Mouse (Mus musculus) kidney, postnatal 14 days (tissue): ENCODE data around the gene Kif15.

ENCODE experiments used
- DNase-seq: peaks from one replicate; pipeline ENCODE4 v3.0.0; 2022; ENCODE audit warnings: mixed read lengths

The Kif15 gene

DNA sequence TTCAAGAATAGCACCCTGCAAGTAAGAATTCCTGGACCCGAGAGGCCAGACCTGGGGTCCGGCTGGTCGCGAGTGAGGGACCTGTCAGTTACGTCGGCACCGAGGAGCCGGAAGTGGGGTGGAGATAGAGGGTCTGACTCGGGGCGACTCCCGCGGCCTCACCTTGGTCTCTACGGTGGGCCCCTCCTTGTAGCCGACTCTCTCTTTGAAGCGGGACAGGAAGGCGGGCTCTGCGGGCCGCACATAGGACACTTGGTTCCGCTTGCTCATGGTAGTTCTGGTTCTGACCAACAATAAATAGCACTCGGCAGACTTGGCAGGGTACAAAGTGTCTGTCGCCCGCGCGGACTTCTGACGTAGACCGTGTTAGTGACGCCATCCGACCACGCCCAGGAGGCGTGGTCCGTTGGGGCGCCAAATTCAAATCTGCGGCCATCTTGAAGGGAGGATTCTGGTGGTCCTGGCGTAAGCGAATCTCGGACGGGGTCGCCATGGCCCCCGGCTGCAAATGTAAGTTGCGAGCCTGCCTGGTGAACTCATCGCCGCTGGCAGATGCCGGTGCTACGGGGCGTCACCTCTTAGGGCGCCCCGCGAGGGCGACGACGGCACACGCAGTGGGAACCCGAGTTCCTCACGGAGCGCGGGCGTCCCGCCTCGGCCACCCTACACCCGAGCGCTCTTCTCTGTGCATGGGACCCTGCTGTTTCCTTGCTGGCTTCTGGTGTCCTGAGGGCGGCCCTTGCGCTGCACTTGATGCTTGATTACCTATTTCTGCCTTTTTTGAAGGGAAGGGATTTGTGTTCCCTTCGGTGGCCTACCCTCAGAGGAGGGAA, at the start of gene Kif15, which contains the start of gene 1110059G10Rik:
TSS of gene Kif15 (plus strand) at position 404 of the 833 bp plus-strand sequence.
TSS of gene 1110059G10Rik (minus strand) at position 358 of the 833 bp plus-strand sequence.
- peak; percentile 94 for DNase-seq

DNA sequence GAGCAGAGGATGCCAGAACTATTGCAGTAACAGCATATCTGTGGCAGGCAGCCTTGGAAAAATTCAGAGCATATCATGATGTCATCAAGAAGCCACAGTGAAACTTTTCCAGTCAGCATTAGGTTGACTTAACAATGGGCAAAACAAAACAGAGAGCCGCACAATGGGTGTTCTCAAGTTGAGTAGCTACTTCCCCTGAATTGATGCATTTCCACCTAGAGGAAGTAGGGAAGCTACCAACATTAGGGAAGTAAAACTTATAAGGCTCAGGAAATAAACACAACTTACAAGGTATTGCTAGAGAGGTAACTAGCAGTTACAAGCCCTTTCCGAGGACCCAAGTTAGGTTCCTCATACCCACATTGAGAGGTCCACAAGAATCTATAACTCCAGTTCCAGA, 49.8 kb upstream of the Kif15 start:
- no peak for DNase-seq

DNA sequence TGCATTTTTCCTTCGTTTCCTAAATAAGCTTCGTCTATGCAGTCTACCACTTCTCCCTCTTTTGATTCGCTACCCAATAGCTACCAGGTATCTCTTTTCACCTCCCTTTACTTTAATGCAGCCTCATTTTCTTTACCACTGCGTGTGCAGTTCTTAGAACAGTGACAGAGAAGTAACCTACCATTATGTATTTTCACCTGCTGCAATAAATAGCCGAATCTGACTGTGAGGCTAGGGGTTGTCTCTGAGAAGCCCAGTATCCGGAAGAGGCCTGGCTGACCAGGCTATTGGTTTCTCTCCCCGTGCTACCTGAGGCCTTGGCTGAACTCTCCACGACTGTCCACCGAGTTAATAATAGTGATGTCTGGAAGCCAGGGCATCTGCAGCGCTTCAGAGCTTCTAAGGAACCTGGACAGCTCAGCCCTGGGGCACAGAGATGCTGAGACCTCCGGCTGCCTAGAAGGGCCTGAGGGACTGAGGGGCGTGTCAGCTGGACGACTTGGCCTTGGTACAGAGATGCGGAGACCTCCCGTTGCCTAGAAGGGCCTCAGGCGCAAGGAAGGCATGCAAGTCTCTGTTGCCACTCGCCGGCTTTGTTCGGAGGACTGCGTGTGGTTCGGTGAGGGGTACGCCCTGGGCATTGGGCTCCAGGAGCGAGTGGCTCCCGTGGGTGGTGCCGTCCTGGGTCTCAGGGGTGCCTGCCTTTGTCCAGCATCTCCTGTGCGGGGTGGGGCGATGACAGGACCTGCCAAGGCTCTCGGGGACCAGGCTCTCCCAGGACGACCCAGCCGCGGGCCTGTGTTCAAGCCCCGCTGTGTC, 47.9 kb upstream of the Kif15 start:
- peak; percentile 71 for DNase-seq

DNA sequence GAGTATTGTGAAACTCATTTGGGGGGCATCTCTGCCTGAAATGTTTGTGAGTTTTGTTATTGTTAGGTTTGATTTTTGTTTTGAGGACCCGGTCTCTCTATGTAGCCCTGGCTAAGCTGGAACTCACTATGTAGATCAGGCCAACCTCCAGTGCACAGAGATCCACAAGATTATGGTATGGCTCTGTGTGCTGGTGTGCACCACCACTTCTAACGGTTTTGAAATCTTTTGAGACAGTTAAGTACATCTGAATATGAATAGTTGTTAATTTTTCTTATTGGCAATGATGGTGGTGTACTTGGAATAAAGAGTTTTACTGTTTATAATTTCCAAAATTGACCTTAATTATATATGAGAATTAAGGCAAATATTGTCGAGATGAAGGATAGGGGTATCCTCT, 28.4 kb upstream of the Kif15 start:
- no peak for DNase-seq

DNA sequence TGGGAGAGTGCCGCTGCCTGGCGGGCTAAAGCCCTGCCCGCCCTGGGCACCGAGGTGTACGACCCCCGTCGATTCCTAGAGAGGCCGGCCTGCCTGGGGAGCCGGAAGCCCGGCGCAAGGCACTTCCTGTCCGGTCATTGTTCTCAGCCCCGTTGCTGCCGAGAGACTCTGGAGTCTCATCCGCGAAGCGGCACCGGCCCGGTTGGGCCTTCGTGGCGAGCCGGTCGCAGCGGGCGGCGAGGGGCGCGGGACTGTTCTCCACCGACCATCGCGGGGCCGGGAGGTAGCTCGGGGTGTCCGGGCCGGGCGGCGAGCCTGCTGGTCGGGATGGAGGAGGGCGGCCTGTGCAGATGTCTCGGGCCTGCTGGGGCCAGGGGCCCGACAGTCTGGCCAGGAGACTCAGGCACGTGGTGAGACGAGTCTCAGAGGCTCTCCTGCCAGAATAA, 27.9 kb upstream of the Kif15 start, which contains the start of gene Zfp105:
TSS of gene Zfp105 (plus strand) at position 137 of the 446 bp plus-strand sequence.
- DNase-seq, result peak; percentile 80

DNA sequence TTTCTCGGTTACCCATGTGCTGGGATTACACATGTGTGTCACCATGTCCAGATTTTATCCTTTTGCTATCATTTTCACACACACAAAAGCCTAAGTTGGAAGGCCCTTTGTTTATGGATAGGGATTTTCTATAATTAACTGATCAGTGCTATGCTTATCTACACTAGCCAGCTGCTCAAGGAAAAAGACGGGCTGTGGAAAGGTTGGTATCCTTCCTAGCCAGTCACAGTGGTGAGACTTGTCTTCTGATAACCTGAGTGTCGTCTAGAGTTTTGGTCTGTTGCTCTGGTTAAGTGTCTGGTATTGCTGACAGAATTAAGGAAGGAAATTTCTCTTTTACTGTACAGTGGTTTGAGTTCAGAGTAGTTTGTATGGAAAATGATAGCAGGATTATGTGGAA, 21.9 kb upstream of the Kif15 start:
- no peak for DNase-seq

DNA sequence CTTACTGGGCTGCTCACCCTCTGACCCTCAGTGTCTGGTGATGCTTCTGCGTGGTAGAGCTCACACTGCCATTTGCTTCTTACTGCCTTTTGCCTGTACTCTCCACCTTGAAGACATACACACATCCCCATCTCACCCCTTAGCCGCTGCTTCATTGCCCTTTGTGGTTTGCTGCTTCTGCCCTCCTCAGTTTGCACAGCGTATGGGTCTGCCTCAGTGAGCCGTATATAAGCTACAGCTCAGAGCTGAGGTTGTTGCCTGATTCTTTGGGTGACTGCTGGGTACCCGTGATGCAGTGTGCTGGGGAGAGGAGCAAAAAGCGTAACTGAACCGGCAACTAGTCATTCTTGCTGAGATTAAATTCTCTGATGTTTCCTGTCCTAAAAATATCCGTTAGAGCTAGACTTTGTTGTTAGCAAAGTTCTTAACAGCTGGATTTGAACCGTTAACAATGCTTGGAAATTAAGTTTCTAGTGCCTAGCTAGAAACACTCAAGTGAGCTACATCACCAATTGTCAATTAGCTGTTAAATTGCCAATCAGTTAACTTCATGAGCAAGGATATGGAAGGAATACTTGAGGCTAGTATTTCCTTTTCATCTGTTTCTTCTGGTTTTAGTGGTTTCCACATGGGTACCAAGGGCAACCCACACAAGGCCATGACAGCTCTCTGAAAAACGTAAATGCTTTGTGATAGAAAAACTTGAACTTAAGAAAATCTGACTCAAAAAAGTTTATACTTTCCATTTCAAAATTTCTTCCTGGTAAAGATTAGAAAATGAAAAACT, 47.8 kb downstream of the Kif15 start:
- DNase-seq, result no peak

DNA sequence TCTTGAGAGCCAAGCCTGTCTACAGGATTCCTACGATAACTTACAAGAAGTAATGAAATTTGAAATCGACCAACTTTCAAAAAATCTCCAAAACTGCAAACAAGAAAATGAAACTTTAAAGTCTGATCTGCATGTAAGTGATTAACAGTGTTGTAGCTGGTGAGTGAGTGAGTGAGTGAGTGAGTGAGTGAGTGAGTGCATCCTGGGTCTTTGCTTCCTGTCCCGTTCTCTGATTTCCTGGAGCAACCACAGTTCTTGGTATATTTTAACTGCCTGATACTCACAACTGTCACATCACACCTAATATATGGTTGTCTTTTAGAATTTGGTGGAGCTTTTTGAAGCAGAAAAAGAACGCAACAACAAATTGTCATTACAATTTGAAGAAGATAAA, 48.3 kb downstream of the Kif15 start:
- DNase-seq, result no peak

DNA sequence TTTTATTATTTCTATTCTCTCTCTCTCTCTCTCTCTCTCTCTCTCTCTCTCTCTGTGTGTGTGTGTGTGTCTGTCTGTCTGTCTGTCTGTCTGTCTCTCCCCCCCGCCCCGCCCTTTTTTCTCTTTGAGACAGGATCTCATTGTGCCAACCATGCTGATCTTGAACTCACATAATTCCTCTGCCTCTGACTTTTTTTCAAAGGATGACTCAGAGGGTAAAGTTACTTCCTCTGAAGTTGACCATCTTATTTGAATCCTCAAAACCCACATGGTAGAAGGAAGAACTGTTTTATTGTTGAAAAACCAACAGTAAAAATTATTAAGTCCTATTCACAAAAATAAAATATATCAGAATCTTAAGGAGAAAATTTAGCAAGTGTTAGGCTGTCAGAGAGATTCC, 53.9 kb downstream of the Kif15 start:
- DNase-seq, result no peak

DNA sequence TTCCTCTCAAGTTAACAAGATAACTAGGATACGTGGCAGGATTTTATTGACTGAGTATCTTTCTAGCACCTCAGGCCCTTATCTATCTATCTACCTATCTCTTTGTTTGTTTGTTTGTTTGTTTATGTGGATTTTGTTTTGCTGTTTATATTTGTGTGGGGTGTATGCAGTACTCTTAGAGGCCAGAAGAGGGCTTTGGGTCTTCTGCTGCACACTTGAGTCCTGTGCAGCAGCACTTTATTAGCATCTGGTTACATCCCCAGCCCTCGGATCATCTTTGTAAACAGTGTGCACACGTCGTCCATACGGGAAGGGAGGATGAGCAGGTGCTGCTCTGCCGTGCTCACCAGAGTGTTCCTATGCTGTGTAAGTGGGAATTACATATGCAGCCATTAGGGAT, 55.2 kb downstream of the Kif15 start:
- DNase-seq, result peak; percentile 4

DNA sequence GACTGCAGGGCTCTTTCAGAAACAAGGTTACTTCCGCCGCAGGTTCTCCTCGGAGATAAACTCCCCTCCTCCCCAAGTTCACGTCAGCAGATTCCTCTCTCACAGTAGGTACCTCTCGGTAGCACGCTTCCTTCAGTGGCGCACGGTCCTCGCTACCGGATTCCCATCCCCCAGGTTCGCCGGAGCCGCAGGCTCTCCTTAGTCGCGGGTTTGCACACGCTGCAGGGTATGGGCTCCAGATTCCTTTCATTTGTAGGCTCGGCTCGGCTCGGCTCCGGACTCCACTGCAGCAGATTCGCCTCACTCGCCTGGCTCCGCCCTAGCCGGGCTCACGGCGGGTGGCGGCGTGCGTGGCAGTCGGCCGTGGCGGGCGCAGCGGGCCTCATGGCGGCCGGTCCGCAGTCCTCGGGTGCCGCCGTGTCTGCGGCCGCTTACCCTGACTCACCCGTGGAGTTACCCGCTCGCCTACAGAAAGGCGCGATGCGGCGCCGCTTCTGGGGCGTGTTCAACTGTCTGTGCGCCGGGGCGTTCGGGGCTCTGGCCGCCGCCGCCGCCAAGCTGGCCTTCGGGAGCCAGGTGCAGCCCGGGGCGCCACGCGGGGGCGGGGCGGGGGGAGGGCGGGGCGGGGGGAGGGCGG, 70.3 kb downstream of the Kif15 start, which contains the start of gene Tmem42:
TSS of gene Tmem42 (plus strand) at position 332 of the 637 bp plus-strand sequence.
- peak; percentile 93 for DNase-seq

DNA sequence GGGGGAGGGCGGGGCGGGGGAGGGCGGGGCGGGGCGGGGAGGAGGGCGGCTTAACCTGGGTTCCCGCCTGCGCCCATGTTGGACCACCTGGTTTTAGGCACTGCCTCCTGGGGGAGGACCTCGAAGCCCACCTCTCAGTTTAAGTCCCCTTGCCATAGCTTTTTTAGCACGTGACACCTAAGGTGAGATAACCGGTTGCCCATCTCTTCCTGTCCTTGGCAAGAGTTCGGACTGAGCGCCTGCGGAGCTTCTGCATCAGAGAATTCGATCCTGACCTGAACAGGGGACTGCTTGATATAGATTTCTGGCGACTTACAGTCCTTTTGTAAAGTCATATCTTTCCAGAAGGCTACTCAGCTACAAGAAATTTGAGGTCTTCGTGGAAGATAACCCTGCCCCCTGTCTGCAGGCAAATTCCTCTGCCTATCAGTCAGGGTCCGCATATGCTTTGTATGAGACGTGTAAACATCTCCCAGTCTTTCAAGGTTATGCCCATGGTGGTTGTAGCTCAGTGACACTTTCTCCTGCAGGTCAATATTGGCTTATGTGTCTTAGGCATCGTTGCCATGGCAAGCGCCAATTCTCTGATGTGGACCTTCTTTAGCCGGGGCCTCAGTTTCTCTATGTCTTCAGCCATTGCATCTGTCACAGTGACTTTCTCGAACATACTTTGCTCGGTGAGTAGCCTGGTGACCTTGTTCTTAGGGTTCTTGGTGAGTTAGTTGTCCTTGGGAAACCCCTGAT, 71.0 kb downstream of the Kif15 start:
- DNase-seq, result no peak

DNA sequence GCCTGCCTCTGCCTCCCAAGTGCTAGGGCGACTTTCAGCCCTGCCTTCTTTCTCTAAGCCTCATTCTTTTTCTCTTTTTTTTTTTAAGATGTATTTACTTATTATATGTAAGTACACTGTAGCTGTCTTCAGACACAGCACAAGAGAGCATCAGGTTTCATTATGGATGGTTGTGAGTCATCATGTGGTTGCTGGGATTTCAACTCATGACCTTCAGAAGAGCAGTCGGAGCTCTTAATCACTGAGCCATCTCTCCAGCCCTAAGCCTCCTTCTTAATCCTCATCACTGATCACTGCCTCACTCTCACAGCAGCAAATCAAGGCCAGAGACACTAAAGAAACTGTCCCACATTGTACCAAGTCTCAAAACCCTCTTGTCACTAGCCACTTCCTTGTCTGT, 73.4 kb downstream of the Kif15 start:
- DNase-seq, result no peak

DNA sequence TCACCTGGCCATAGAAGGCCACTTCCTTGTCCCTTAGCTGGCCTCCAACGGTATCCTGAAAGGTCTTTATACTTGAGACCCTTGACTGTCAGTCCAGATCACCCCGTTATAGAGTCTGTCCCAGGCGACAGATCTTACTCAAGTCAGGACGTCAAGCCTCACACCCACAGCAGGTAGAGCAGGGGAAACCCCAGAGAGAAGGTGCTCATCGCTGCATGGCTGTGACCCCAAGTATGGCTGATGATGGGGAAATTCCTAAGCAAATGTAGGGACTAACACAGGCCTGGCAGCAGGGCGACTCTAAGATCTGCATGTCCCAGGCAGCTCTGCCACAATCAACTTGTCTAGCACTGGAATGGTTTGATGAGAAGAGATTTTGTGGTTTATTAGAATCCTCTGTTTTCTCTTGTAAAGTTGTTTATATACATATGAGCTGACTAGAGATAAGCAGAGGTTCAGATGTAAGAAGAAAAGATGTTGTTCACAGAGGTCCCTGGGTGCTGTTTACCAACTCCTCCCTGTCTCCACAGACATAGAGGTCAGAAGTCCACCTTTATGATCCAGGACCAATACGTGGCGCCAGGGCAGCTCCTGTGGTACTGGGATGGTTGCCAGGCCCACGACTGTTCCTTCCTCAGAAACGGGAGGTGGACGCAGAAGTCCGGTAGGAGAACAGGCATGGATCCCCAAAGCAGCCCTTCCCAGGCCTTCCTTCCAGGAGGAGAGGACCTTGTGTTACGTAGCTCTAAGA, 80.8 kb downstream of the Kif15 start:
- DNase-seq, result no peak

DNA sequence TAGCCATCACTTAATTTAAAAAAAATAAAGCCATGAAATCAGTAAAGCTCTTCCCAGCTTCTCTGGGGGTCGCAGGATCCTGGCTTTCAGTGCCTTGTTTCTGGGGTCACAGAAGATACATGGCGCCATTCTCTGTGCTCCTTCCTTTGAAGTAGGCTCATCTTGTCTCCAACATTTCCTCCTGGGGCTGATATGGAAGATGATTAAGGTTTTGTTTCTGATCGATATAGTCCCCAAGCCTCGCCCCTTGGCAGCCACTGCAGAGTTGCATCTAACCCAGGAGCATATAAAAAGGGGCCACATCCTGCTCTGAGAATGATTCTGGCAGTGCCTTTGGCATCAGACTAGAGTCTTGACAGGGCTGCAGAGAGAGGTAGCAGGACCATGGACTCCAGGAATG, 83.6 kb downstream of the Kif15 start, which contains the start of gene Tgm4:
TSS of gene Tgm4 (plus strand) at position 301 of the 400 bp plus-strand sequence.
- no peak for DNase-seq

DNA sequence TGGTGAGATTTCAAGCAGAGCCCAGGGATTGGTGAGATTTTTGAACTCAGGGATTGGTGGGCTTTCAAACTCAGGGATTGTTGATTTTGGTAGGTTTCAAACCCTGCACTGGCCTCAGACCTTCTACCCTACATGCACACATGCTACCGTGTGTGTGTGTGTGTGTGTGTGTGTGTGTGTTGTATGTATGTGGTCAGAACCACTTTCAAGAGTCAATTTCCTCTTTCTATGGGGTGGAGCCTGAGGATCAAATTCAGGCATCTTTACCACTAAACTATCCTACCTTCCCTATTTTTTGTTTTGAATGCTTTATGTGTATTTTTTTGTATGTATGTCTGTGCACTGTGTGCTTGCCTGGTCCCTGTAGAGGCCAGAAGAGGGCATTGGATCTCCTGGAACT, 96.8 kb downstream of the Kif15 start:
- no peak for DNase-seq

DNA sequence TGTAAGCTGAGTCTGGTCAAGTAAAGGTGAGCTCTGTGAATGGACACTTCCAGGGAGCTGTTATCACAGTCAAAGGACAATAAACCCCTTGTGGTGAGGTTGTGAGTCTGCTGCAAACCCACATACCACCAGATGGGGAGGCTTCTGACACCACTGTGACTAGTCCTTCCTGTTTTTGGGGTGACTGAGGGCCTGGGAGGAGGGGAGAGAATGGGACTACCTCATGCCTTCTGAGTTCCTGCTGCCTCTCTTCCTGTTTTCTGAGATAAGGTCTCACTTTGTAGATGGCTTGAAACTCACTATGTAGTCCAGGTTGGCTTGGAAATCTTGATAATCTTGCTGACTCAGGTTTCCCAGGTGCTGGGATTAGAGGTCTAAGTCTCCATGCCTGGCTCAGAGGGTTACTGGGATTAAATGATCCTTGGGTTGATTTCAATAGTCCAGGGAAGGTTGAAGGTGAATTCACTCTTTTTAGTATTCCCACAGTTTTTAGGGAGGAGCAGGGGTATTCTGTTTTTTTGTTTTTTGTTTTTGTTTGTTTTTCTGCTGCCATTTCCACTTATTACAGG, 108.0 kb downstream of the Kif15 start:
- no peak for DNase-seq

DNA sequence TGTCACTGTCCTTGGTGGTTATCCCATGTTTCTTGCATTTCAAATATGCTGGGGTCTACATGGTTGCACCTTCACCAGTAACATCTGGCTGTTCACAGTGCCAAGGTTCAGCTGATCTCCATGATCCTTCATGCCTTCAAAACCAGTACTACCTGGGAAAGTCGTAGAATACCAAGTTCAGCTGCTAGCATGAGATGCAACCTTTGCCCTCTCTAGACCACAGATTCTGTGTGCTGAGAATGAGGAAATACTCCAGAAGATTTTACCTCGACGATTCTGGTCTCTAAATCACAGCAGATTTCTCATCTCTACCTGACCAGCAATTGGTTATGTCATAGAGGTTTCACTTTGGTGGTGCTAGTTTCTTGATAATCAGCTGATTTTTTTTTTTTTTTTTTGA, 109.3 kb downstream of the Kif15 start:
- DNase-seq, result no peak
